8 mouse cellular contexts compared by ENCODE assay signal in the genomic region with DNA sequence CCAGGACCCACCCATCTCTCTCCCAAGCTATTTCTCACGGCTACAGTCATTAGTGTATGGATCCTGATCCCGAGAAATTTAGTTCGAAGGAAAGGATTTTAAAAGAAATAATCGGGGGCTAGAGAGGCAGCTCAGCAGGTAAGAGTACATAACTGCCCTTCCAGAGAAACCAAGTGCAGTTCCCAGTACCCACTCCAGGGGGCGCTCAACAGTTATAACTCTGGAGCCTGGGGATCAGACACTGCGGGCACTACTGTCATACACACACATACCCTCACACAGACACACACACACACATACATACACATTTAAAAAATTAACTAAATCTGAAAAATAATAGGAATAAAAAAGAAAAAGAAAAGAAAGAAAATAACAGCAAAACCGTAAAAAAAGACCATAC. TPM values are rescaled to one million over a fixed set of nuclear protein-coding genes. Genes with fewer than 3 reads are reported as not detected.
A peak's percentile ranks its signal among the peaks of the same experiment; 100 is the strongest.
DNase-seq lines count a peak whose midpoint lies in the region.

No protein-coding gene starts in this region.

- peak; percentile 35 for DNase-seq in gastrocnemius, adult 18-20 months (ENCODE audit: low spot score)
- no peak for DNase-seq in gastrocnemius, postnatal 25 days
- DNase-seq in 3T3-L1 (ENCODE audit: low read depth, low spot score), result peak; percentile 58
- DNase-seq in T-cell, adult 2 months (ENCODE audit: low spot score), result peak; percentile 33
- DNase-seq in embryo, embryonic 10 days (ENCODE audit: low spot score), result peak; percentile 9
- peak; percentile 19 for DNase-seq in large intestine, adult 2 months (ENCODE audit: low read depth, low spot score)
- DNase-seq in lung, postnatal 25 days (ENCODE audit: low spot score), result peak; percentile 29
- DNase-seq in thymus, adult 18-20 months, result peak; percentile 16 to 22

- WGBS in large intestine, adult 2 months, result 23% methylated on average over 7 of the region's 7 CpGs

RNA-seq across cellular contexts. Expression of a gene that starts 23.8 kb away (rescaled TPM):
- under 1 TPM; 0.23 to 0.28 TPM for total RNA-seq in gastrocnemius, adult 18-20 months (2021)
- total RNA-seq in gastrocnemius, postnatal 25 days (2021), result under 1 TPM; 0.18 to 0.32 TPM
- polyA plus RNA-seq in large intestine, adult 2 months (2012; rRNA removed), result 6.4 and 6.8 TPM in 2 replicates

RNA-seq across cellular contexts. Expression of a gene that starts 44.2 kb away (rescaled TPM):
- under 1 TPM; 0.07 to 0.26 TPM for total RNA-seq in gastrocnemius, adult 18-20 months (2021)
- total RNA-seq in gastrocnemius, postnatal 25 days (2021), result under 1 TPM; 0.26 to 0.83 TPM
- 2.4 and 4.4 TPM in 2 replicates for polyA plus RNA-seq in large intestine, adult 2 months (2012; rRNA removed)

RNA-seq across cellular contexts. Expression of a gene that starts 52.2 kb away (rescaled TPM):
- total RNA-seq in gastrocnemius, adult 18-20 months (2021), result 1 to 10 TPM; 4.1 to 4.6 TPM
- total RNA-seq in gastrocnemius, postnatal 25 days (2021), result 1 to 10 TPM; 4.0 to 4.7 TPM
- 10.4 and 13.1 TPM in 2 replicates for polyA plus RNA-seq in large intestine, adult 2 months (2012; rRNA removed)
